Mouse (Mus musculus) myocyte (in vitro differentiated cells): ENCODE data around the gene Kctd19. TPM values are rescaled to one million over a fixed set of nuclear protein-coding genes. Genes with fewer than 3 reads are reported as not detected.

Experiments
- H3K27me3 ChIP-seq: one replicate; pipeline ENCODE4 v1.6.1; 2011; ENCODE audit not compliant: control insufficient read depth, insufficient read depth, insufficient read length
- H3K36me3 ChIP-seq: one replicate; pipeline ENCODE4 v1.6.1; 2011; ENCODE audit not compliant: control insufficient read depth, insufficient read depth
- H3K4me2 ChIP-seq: one replicate; pipeline ENCODE4 v1.6.1; 2011; ENCODE audit warnings: low read depth, control low read depth
- H3K4me3 ChIP-seq: one replicate; pipeline ENCODE4 v1.5.1; 2011; ENCODE audit warnings: mild to moderate bottlenecking, control low read depth, moderate library complexity
- H3K79me2 ChIP-seq: one replicate; pipeline ENCODE4 v1.6.1; 2011; ENCODE audit not compliant: control insufficient read depth, insufficient read depth
- H3ac ChIP-seq: one replicate; pipeline ENCODE4 v1.6.1; 2011; ENCODE audit not compliant: control insufficient read depth, insufficient read length
- CEBPB ChIP-seq: IDR thresholded peaks from 2 replicates; pipeline ENCODE4 v1.6.1; 2011; ENCODE audit warnings: mild to moderate bottlenecking, moderate library complexity; ENCODE audit not compliant: poor library complexity, insufficient read depth, severe bottlenecking
- E2F4 ChIP-seq: IDR thresholded peaks from one replicate; pipeline ENCODE4 v1.6.1; 2011; ENCODE audit warnings: mild to moderate bottlenecking, control low read depth, moderate library complexity; ENCODE audit not compliant: insufficient read depth
- MAX ChIP-seq: IDR thresholded peaks from one replicate; pipeline ENCODE4 v1.6.1; 2011; ENCODE audit warnings: low read depth, mild to moderate bottlenecking, control low read depth
- MYOD1 ChIP-seq, 3 experiments: IDR thresholded peaks; one replicate each; pipeline ENCODE4 v1.6.1; 2011; ENCODE audit warnings: control low read depth in 2 of 3, low read depth in 2 of 3, mild to moderate bottlenecking in 2 of 3, moderate library complexity in 1 of 3; ENCODE audit not compliant: insufficient read length in 2 of 3, control insufficient read depth in 1 of 3
- MYOG ChIP-seq, 3 experiments: IDR thresholded peaks; one replicate each; pipeline ENCODE4 v1.6.1; 2011; ENCODE audit warnings: control low read depth in 2 of 3, low read depth in 2 of 3, mild to moderate bottlenecking in 2 of 3; ENCODE audit not compliant: insufficient read length in 2 of 3, control insufficient read depth in 1 of 3, insufficient read depth in 1 of 3
- POLR2A ChIP-seq: IDR thresholded peaks from one replicate; pipeline ENCODE4 v1.6.1; 2011; ENCODE audit warnings: low read depth, mild to moderate bottlenecking, control low read depth, moderate library complexity; ENCODE audit not compliant: insufficient read length
- POLR2AphosphoS2 ChIP-seq: IDR thresholded peaks from one replicate; pipeline ENCODE4 v1.6.1; 2011; ENCODE audit warnings: low read depth, control low read depth; ENCODE audit not compliant: insufficient read length
- REST ChIP-seq: IDR thresholded peaks from one replicate; pipeline ENCODE4 v1.6.1; 2011; ENCODE audit warnings: mild to moderate bottlenecking, control low read depth, moderate library complexity; ENCODE audit not compliant: insufficient read depth, insufficient read length
- SRF ChIP-seq: IDR thresholded peaks from one replicate; pipeline ENCODE4 v1.6.1; 2011; ENCODE audit warnings: low read depth; ENCODE audit not compliant: control insufficient read depth, insufficient read length
- TCF12 ChIP-seq: IDR thresholded peaks from one replicate; pipeline ENCODE4 v1.6.1; 2011; ENCODE audit warnings: mild to moderate bottlenecking, control low read depth; ENCODE audit not compliant: poor library complexity, insufficient read depth, severe bottlenecking
- TCF3 ChIP-seq: IDR thresholded peaks from one replicate; pipeline ENCODE4 v1.6.1; 2011; ENCODE audit warnings: low read depth, control low read depth; ENCODE audit not compliant: insufficient read length
- USF1 ChIP-seq: IDR thresholded peaks from one replicate; pipeline ENCODE4 v1.6.1; 2011; ENCODE audit warnings: low read depth, mild to moderate bottlenecking, control low read depth, moderate library complexity
- polyA plus RNA-seq: library from polyadenylated mRNA; unstranded; fragments of >200 nt; fragmentation: generic; extraction: Trizol; gene quantifications from one replicate; pipeline ENCODE4 v1.2.1, GENCODE M21; 2012; ENCODE audit warnings: missing spikeins

The Kctd19 gene
- polyA plus RNA-seq, 1 experiment: not detected

- Histone ChIP-seq H3K27me3 (no peaks in the 10 kb centered on the region), H3K4me2 (peak overlapping the region; percentile 92), H3K36me3 (peaks cover 9% of the 10 kb centered on the region), H3K4me3 (peak overlapping the region; percentile 94), H3ac (no peak overlapping the region), H3K79me2 (peaks cover 68% of the 10 kb centered on the region)
- TF ChIP-seq POLR2A (peak; percentile 23), MAX (no peak), POLR2AphosphoS2 (no peak), USF1 (no peak), TCF3 (no peak), REST (no peak), TCF12 (no peak), CEBPB (peak; percentile 83; the same call in 1 of the 2 replicates), E2F4 (no peak), SRF (no peak), MYOD1 (IDR thresholded peaks at IDR 0.05; ENCODE audit: control insufficient read depth in 1 of 3, insufficient read length in 2 of 3, low read depth in 2 of 3) (peak in 1 of 3 experiments; percentile 25), MYOG (IDR thresholded peaks at IDR 0.05; ENCODE audit: control insufficient read depth in 1 of 3, insufficient read depth in 1 of 3, insufficient read length in 2 of 3, low read depth in 2 of 3) (no peak)
Measured at GRCm38 (mm10) chr8:105345061-105345975, 68.0 kb downstream of the Kctd19 start.

DNA sequence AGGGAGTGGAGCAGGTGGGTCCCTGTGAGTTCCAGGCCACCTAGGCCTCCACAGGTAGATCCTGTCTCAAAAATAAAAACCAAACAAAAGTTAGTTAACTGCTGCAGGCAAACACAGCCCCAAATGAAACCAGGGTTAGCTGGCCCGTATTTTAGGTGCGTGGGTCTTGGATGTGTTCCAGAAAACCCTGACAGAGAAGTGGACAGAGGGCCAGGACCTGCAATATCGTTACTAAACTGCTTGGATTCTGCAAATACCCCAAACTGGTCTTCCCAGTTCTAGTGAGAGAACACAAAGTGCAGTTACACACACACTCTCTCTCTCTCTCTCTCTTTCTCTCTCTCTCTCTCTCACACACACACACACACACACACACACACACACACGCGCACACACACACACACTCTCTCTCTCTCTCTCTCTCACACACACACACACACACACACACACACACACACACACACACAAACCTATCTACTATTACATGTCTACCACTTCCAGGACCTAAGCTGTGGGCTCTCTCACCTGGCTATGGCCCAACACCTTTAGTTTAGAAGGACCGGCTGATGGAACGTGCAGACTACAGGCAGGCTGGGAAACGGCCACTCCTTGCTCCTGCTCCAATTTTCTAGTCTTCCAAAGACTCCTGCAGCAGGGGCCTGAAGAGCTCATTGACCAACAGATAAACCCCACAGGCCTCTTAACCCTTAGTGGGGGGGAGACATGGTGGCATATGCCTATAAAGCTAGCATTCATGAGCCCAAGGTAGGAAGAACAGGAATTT, 69.3 kb downstream of the Kctd19 start:
- peak overlapping the region; percentile 92 for H3K4me2 ChIP-seq
- H3K79me2 ChIP-seq: peaks cover 72% of the 10 kb centered on the region
- H3K4me3 ChIP-seq: peak overlapping the region; percentile 94
- no peaks in the 10 kb centered on the region for H3K27me3 ChIP-seq
- H3K36me3 ChIP-seq: peaks cover 9% of the 10 kb centered on the region
- TF ChIP-seq MYOG (IDR thresholded peaks at IDR 0.05; ENCODE audit: control insufficient read depth in 1 of 3, insufficient read depth in 1 of 3, insufficient read length in 2 of 3, low read depth in 2 of 3) (no peak), MAX (no peak), CEBPB (no peak), POLR2A (no peak), E2F4 (no peak), USF1 (no peak), REST (no peak), TCF12 (no peak), POLR2AphosphoS2 (no peak), TCF3 (no peak), MYOD1 (IDR thresholded peaks at IDR 0.05; ENCODE audit: control insufficient read depth in 1 of 3, insufficient read length in 2 of 3, low read depth in 2 of 3) (no peak), SRF (no peak)
- H3ac ChIP-seq: no peak overlapping the region

DNA sequence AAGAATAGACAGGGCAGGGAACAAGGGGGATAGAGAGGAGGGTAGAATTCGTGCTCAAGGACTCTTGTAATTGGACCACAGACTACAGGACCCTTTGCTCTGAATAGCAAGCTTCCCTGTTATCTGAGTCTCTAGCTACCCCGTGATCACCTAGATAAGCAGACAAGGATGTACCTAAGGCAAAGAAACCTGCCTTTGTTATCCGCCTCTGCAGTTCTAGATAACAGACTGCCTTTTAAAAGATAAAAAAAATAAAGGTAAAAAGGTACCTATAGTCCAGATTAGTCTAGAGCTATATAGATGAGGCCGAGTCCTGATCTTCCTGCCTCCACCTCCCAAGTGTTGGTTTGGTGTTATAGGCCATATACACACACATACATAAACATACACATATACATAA, 70.5 kb downstream of the Kctd19 start:
- H3ac ChIP-seq: no peak overlapping the region
- peaks cover 66% of the 10 kb centered on the region for H3K79me2 ChIP-seq
- no peak overlapping the region for H3K4me2 ChIP-seq
- TF ChIP-seq CEBPB (no peak), POLR2AphosphoS2 (no peak), MYOD1 (IDR thresholded peaks at IDR 0.05; ENCODE audit: control insufficient read depth in 1 of 3, insufficient read length in 2 of 3, low read depth in 2 of 3) (no peak), TCF12 (no peak), SRF (no peak), POLR2A (no peak), MAX (no peak), E2F4 (no peak), MYOG (IDR thresholded peaks at IDR 0.05; ENCODE audit: control insufficient read depth in 1 of 3, insufficient read depth in 1 of 3, insufficient read length in 2 of 3, low read depth in 2 of 3) (no peak), TCF3 (no peak)
- H3K4me3 ChIP-seq: no peak overlapping the region
- peaks cover 17% of the 10 kb centered on the region for H3K36me3 ChIP-seq
- no peaks in the 10 kb centered on the region for H3K27me3 ChIP-seq

DNA sequence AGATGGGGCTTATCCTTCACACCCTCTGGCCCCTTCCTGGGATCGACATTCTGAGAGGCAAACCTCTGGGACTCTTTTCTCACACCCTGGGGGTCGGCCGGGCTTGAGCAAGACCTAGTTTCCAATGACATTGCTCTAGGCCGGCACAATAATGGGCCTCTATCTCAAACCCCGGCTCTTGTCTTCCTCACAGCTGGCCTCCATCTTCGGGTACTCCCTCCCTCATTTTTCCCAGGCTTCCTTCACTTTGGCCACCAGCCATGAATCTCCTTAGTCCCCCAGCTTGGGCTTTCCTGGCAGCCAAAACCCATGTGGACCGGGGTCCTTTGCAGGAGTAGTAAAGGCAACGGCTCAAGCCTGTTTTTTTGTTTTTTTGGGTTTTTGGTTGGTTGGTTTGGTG, 71.9 kb downstream of the Kctd19 start:
- H3K4me3 ChIP-seq: no peak overlapping the region
- H3K4me2 ChIP-seq: no peak overlapping the region
- no peak overlapping the region for H3ac ChIP-seq
- peaks cover 55% of the 10 kb centered on the region for H3K79me2 ChIP-seq
- H3K27me3 ChIP-seq: no peaks in the 10 kb centered on the region
- peaks cover 31% of the 10 kb centered on the region for H3K36me3 ChIP-seq
- no peak for TF ChIP-seq MYOG (IDR thresholded peaks at IDR 0.05; ENCODE audit: control insufficient read depth in 1 of 3, insufficient read depth in 1 of 3, insufficient read length in 2 of 3, low read depth in 2 of 3)
- no peak for TF ChIP-seq REST
- TF ChIP-seq E2F4: no peak
- no peak for TF ChIP-seq CEBPB
- TF ChIP-seq TCF3: no peak
- TF ChIP-seq TCF12: no peak
- no peak for TF ChIP-seq SRF
- TF ChIP-seq POLR2AphosphoS2: no peak
- no peak for TF ChIP-seq MAX
- no peak for TF ChIP-seq MYOD1 (IDR thresholded peaks at IDR 0.05; ENCODE audit: control insufficient read depth in 1 of 3, insufficient read length in 2 of 3, low read depth in 2 of 3)
